Mouse (Mus musculus): ENCODE data around the gene Immp2l. TPM values are rescaled to one million over a fixed set of nuclear protein-coding genes. Genes with fewer than 3 reads are reported as not detected.

Gene Immp2l
- polyA plus RNA-seq, 1 experiment, result 2.8 TPM

GRCm38 (mm10) chr12:41118358-41118757 is 94.5 kb downstream of the Immp2l start:
- no peak overlapping the region for H3K4me3 ChIP-seq (ENCODE audit: low read depth, low read length)
- TF ChIP-seq CTCF (IDR thresholded peaks at IDR 0.05; ENCODE audit: extremely low read depth, insufficient read length, insufficient replicate concordance, low read depth, low read length), result no peak
- TF ChIP-seq POLR2A (IDR thresholded peaks at IDR 0.05; ENCODE audit: low read depth, low read length), result no peak
- H3K27me3 ChIP-seq (ENCODE audit: control insufficient read depth, insufficient read depth, low read length), result no peaks in the 10 kb centered on the region
- no peaks in the 10 kb centered on the region for H3K36me3 ChIP-seq (ENCODE audit: control insufficient read depth, insufficient read depth, low read length)
- no peaks in the 10 kb centered on the region for H3K4me1 ChIP-seq (ENCODE audit: control insufficient read depth, insufficient read depth, insufficient read length, low read length)
- H3K27ac ChIP-seq (ENCODE audit: insufficient read depth, low read depth, low read length), result no peak overlapping the region

- no peaks in the 10 kb centered on the region for H3K27me3 ChIP-seq (ENCODE audit: control insufficient read depth, insufficient read depth, low read length)
- no peak overlapping the region for H3K4me3 ChIP-seq (ENCODE audit: low read depth, low read length)
- H3K36me3 ChIP-seq (ENCODE audit: control insufficient read depth, insufficient read depth, low read length), result no peaks in the 10 kb centered on the region
- H3K4me1 ChIP-seq (ENCODE audit: control insufficient read depth, insufficient read depth, insufficient read length, low read length), result no peaks in the 10 kb centered on the region
- H3K27ac ChIP-seq (ENCODE audit: insufficient read depth, low read depth, low read length), result no peak overlapping the region
- 81% methylated on average over 6 of the region's 6 CpGs for WGBS
- TF ChIP-seq POLR2A (IDR thresholded peaks at IDR 0.05; ENCODE audit: low read depth, low read length), result no peak
- no peak for TF ChIP-seq CTCF (IDR thresholded peaks at IDR 0.05; ENCODE audit: extremely low read depth, insufficient read length, insufficient replicate concordance, low read depth, low read length)
Observed at GRCm38 (mm10) chr12:41119657-41120056, 95.8 kb downstream of the Immp2l start.

GRCm38 (mm10) chr12:41123207-41123606 is 99.3 kb downstream of the Immp2l start:
- TF ChIP-seq POLR2A (IDR thresholded peaks at IDR 0.05; ENCODE audit: low read depth, low read length) (no peak), CTCF (IDR thresholded peaks at IDR 0.05; ENCODE audit: extremely low read depth, insufficient read length, insufficient replicate concordance, low read depth, low read length) (no peak)
- 84% methylated on average over 2 of the region's 2 CpGs for WGBS
- H3K4me1 ChIP-seq (ENCODE audit: control insufficient read depth, insufficient read depth, insufficient read length, low read length), result no peaks in the 10 kb centered on the region
- no peak overlapping the region for H3K4me3 ChIP-seq (ENCODE audit: low read depth, low read length)
- no peaks in the 10 kb centered on the region for H3K27me3 ChIP-seq (ENCODE audit: control insufficient read depth, insufficient read depth, low read length)
- no peak overlapping the region for H3K27ac ChIP-seq (ENCODE audit: insufficient read depth, low read depth, low read length)
- H3K36me3 ChIP-seq (ENCODE audit: control insufficient read depth, insufficient read depth, low read length), result no peaks in the 10 kb centered on the region

GRCm38 (mm10) chr12:41134885-41135284 is 111.0 kb downstream of the Immp2l start:
- H3K27ac ChIP-seq (ENCODE audit: insufficient read depth, low read depth, low read length), result no peak overlapping the region
- TF ChIP-seq POLR2A (IDR thresholded peaks at IDR 0.05; ENCODE audit: low read depth, low read length) (no peak), CTCF (IDR thresholded peaks at IDR 0.05; ENCODE audit: extremely low read depth, insufficient read length, insufficient replicate concordance, low read depth, low read length) (no peak)
- no peaks in the 10 kb centered on the region for H3K27me3 ChIP-seq (ENCODE audit: control insufficient read depth, insufficient read depth, low read length)
- H3K4me1 ChIP-seq (ENCODE audit: control insufficient read depth, insufficient read depth, insufficient read length, low read length), result no peaks in the 10 kb centered on the region
- H3K4me3 ChIP-seq (ENCODE audit: low read depth, low read length), result no peak overlapping the region
- no peaks in the 10 kb centered on the region for H3K36me3 ChIP-seq (ENCODE audit: control insufficient read depth, insufficient read depth, low read length)
- WGBS, result 79% methylated on average over 3 of the region's 3 CpGs

- Histone ChIP-seq H3K27ac (ENCODE audit: insufficient read depth, low read depth, low read length) (no peak overlapping the region), H3K4me3 (ENCODE audit: low read depth, low read length) (no peak overlapping the region), H3K36me3 (ENCODE audit: control insufficient read depth, insufficient read depth, low read length) (no peaks in the 10 kb centered on the region), H3K4me1 (ENCODE audit: control insufficient read depth, insufficient read depth, insufficient read length, low read length) (no peaks in the 10 kb centered on the region), H3K27me3 (ENCODE audit: control insufficient read depth, insufficient read depth, low read length) (no peaks in the 10 kb centered on the region)
- TF ChIP-seq POLR2A (IDR thresholded peaks at IDR 0.05; ENCODE audit: low read depth, low read length), result no peak
- no peak for TF ChIP-seq CTCF (IDR thresholded peaks at IDR 0.05; ENCODE audit: extremely low read depth, insufficient read length, insufficient replicate concordance, low read depth, low read length)
- WGBS, result 92% methylated on average over 4 of the region's 4 CpGs
Observed at GRCm38 (mm10) chr12:41159543-41159942, 135.7 kb downstream of the Immp2l start.

- Histone ChIP-seq H3K36me3 (ENCODE audit: control insufficient read depth, insufficient read depth, low read length) (no peaks in the 10 kb centered on the region), H3K27me3 (ENCODE audit: control insufficient read depth, insufficient read depth, low read length) (no peaks in the 10 kb centered on the region), H3K27ac (ENCODE audit: insufficient read depth, low read depth, low read length) (no peak overlapping the region), H3K4me3 (ENCODE audit: low read depth, low read length) (no peak overlapping the region), H3K4me1 (ENCODE audit: control insufficient read depth, insufficient read depth, insufficient read length, low read length) (no peaks in the 10 kb centered on the region)
- TF ChIP-seq POLR2A (IDR thresholded peaks at IDR 0.05; ENCODE audit: low read depth, low read length) (no peak), CTCF (IDR thresholded peaks at IDR 0.05; ENCODE audit: extremely low read depth, insufficient read length, insufficient replicate concordance, low read depth, low read length) (no peak)
- 90% methylated on average over 4 of the region's 4 CpGs for WGBS
Observed at GRCm38 (mm10) chr12:41167802-41168201, 143.9 kb downstream of the Immp2l start.

GRCm38 (mm10) chr12:41170051-41170450 is 146.2 kb downstream of the Immp2l start:
- whole genome bisulfite sequencing, result 54% methylated on average over 1 of the region's 1 CpGs
- H3K36me3 ChIP-seq (ENCODE audit: control insufficient read depth, insufficient read depth, low read length), result no peaks in the 10 kb centered on the region
- no peak overlapping the region for H3K27ac ChIP-seq (ENCODE audit: insufficient read depth, low read depth, low read length)
- no peaks in the 10 kb centered on the region for H3K27me3 ChIP-seq (ENCODE audit: control insufficient read depth, insufficient read depth, low read length)
- H3K4me1 ChIP-seq (ENCODE audit: control insufficient read depth, insufficient read depth, insufficient read length, low read length), result no peaks in the 10 kb centered on the region
- TF ChIP-seq POLR2A (IDR thresholded peaks at IDR 0.05; ENCODE audit: low read depth, low read length) (no peak), CTCF (IDR thresholded peaks at IDR 0.05; ENCODE audit: extremely low read depth, insufficient read length, insufficient replicate concordance, low read depth, low read length) (no peak)
- H3K4me3 ChIP-seq (ENCODE audit: low read depth, low read length), result no peak overlapping the region

GRCm38 (mm10) chr12:41182856-41183255 is 159.0 kb downstream of the Immp2l start:
- Histone ChIP-seq H3K27me3 (ENCODE audit: control insufficient read depth, insufficient read depth, low read length) (no peaks in the 10 kb centered on the region), H3K4me1 (ENCODE audit: control insufficient read depth, insufficient read depth, insufficient read length, low read length) (no peaks in the 10 kb centered on the region), H3K4me3 (ENCODE audit: low read depth, low read length) (no peak overlapping the region), H3K36me3 (ENCODE audit: control insufficient read depth, insufficient read depth, low read length) (no peaks in the 10 kb centered on the region), H3K27ac (ENCODE audit: insufficient read depth, low read depth, low read length) (no peak overlapping the region)
- no peak for TF ChIP-seq POLR2A (IDR thresholded peaks at IDR 0.05; ENCODE audit: low read depth, low read length)
- no peak for TF ChIP-seq CTCF (IDR thresholded peaks at IDR 0.05; ENCODE audit: extremely low read depth, insufficient read length, insufficient replicate concordance, low read depth, low read length)

Measured in small intestine, adult 2 months (tissue).